Mouse (Mus musculus) yolk sac, embryonic 10.5 days (tissue): ENCODE results near the gene Kcnf1.
"Not testable (repeated sequence)": the region's sequence is repeated elsewhere in the genome, so short reads cannot be mapped to it uniquely, and the experiment has no call there.

ENCODE experiments used
- DNase-seq: peaks from one replicate; pipeline ENCODE4 v3.0.0-alpha.2; 2017; ENCODE audit warnings: low spot score

Gene Kcnf1

DNA sequence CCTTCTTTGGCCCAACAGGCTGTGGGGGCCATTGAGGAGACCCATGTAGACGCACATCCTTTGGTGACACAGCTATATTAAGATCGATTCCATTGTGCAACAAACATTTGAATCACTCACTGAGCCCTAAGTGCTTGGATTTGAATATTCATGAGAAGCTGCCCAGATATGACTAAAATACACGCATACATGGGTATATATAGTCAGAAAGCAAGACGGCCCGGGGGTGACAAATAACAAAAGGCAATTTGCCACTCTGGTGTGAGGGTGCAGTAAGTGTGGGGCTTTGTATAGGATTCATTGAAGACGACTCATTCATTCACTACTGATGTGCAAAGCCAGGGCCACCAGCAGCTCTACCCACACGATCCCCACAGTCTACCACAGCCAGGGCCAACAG lies 17.1 kb downstream of the Kcnf1 start:
- no peak for DNase-seq

DNA sequence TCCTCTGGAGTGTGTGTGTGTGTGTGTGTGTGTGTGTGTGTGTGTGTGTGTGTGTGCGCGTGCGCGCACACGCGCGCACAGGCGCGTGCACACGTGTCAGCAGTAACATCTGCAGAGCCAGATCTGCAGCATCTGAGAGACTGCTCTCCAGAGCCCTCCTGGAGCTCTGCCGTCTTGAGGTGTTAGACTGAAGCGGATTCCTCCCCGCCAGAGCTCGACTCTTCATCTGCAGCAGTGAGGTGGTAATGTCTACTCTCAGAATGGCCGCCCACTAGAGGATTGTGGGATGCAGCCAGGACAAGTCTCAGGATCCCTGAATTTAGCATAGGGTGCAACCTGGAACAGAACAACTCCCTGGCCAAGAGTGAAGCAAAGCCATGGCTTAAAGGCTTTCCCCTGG lies 19.1 kb downstream of the Kcnf1 start:
- no peak for DNase-seq

DNA sequence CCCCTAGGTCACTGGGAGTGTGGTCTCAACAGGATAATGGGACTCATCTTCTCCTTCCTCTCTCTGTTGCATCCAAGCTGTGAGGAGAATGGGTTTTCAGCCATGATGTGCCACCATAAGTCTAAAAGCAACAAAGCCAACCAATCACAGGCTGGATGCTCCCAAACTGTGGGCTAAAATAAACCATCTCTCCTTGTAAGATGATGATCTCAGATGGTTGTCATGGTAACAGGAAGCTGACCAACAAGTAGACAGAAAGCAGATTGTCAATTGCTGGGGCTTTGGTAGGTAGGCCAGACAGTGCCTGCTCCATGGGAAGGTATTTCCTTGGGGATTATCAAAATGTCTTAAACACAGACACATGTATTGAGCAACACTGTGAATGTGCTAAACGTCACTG lies 20.9 kb downstream of the Kcnf1 start:
- no peak for DNase-seq

DNA sequence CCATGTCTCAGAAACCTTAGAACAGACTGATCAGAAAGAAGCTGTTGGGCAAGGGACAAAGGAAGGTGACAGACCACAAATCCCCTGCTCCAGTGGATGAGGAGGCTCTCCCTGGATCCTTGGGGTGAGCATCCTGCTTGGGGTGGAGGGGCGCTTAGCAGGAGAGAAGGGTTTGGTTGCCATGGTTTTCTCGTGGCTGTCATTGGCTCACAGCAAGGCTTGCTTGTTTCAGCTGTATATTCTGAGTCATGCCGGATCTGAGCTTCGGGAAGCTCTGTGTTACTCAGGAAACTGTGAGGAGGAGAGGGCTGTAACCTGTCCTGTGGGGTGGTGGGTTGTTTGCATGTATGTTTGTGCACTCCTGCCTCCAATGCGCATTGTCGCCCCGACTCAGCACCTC lies 23.8 kb downstream of the Kcnf1 start:
- DNase-seq, result no peak

DNA sequence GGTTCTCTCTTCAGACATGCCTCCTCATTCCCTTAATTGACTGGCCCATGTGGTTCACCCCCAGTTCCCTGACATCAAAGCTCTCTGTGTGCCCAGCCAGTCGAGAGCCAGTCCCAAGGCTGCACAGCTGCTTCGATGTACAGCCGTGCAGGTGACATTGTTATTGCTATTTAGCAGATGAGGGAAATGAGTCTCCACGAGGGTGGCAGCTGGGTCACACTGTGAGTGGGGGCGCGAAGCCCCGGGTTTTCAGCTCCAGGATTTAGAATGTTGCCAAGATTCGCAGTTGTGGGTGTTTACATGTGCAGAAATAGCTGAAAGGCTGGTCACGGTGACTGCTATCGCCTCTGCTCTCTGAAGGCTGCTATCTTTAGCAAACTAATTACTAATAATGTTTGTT lies 27.8 kb downstream of the Kcnf1 start:
- no peak for DNase-seq

DNA sequence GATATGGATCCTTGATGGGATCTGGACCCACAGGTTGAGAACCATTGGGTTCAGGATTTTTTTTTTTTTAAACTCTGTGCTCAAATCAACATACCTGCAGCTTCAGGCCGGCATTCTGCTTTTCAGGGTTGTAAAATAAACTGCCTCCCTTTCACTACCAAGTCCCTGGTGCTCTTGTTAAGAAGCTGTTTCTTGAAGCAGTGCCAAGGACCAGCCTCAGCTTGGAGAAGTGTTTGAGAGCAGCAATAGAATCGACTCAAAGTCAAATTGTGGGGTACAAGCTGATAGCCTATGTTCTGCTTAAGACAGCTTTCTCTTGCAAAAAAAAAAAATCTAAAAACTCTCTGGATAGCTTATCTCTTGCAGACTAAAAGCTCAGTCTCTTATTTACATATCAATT lies 34.9 kb downstream of the Kcnf1 start:
- DNase-seq, result no peak

DNA sequence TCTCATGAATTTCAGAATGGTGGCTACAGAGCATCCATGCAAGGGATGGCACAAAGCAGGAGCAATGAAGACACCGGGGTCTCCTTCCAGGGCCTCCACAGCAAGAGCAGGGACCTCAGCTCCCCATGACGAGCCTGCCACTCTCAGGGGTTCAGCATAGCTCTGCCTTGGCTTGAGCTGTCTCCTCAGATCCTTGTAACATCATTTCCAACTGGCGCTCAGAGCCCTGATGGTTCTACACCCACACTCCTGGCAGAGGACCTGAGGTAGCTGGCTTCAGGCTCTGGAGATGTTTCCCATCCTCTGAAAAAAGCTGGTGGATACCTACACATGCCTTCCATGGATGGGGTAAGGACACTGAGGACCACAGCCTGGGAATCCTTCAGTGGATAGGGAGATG lies 36.3 kb downstream of the Kcnf1 start:
- DNase-seq, result no peak

DNA sequence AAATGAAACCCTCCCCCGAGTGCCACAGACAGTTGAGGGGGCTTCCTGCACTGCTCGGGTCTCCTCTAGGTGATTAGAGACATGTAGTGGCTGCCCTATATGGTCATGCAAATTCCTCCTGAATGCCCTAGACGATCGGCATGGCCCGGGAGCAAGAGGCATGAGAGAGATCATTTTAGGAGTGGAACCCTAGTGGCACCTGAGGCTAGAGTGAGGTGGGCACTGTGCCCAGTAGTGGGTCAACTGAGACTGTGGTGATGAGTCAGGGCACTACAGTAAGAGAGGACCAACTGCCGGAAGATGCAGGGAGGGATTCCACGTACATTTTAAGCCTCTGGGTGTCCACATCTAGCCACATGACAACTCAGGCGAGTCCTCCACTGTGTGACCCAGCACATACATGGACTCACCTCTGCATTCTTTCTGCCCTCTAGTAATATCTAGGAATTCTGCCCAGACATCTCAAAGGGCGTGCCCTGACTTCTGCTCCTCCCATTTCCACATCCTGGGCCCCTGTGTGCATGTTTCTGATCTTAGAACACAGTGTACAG lies 42.1 kb downstream of the Kcnf1 start:
- no peak for DNase-seq

DNA sequence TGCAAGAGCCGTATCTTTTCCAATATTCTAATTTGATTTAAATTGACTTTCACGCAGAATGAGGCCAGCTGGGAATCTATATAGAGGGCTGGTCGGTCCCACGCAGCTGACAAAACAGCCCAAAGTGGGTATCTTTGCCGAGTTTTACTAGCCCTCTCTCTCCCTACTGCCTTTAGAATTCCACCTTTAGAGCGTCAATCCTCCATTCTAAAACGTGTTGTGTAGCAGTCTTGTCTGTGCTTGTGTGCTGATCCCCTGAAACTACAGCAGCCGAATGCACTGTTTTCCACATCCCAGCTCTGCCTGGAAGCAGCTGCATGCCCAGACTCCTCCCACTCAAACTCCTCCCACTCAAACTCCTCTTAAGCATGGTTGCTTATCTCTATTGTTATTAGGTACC lies 44.4 kb downstream of the Kcnf1 start:
- DNase-seq, result no peak

DNA sequence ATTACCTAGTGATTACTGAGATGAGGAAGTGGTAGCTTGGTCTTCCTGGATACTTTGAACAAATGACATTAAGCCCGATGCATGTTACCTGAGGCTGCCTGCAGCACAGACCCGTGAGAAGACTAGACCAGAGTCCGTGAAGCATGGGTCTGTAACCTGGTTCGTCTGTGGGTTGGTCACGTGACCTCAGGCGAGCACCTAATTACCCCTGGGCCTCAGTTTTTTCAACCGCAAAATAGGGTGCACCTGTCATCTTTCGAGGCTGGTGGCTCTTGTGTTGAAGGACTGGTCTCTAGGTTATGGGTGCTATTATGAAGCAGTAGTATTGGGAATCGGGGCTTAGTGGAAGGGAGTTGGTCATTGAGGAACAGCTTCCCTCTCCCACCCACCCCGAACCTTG lies 45.1 kb downstream of the Kcnf1 start:
- DNase-seq, result no peak

DNA sequence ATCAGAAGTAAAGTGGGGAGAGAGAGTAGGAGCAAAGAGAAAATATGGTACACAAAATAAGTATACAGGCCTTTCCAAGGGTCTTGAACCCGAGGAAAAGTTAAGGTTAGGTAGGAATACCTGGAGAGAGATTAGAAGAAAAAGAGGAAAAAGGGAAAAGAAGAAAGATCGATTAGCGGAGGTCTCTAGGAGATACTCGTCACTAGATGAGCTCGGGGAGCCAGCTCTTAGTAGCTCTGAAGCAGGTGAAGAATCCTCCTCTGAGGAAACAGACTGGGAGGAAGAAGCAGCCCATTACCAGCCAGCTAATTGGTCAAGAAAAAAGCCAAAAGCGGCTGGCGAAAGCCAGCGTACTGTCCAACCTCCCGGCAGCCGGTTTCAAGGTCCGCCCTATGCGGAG lies 53.8 kb downstream of the Kcnf1 start:
- DNase-seq, result not testable (repeated sequence)
